Mouse (Mus musculus): Measurements from ENCODE around the gene Abcb6. TPM values are rescaled to one million over a fixed set of nuclear protein-coding genes. Genes with fewer than 3 reads are reported as not detected.

The Abcb6 gene
- total RNA-seq, 2 experiments from 2014 or later, result 25.2 to 26.4 TPM

GRCm38 (mm10) chr1:75210136-75211087 lies 30.2 kb upstream of the Abcb6 start, which contains the start of the genes Glb1l and Stk16:
Glb1l (minus strand) TSS chr1:75210813.
Stk16 (plus strand) TSS chr1:75210838.
- intact Hi-C loops (cut with DNase I; ENCODE audit: low total_unique reads), result no loop called here

GRCm38 (mm10) chr1:75208967-75209678 lies 28.9 kb upstream of the Abcb6 start:
- DNase-seq, result peak; percentile 32
- intact Hi-C loops (cut with DNase I; ENCODE audit: low total_unique reads), result no loop called here

More at GRCm38 (mm10) chr1:75210136-75211087, 30.2 kb upstream of the Abcb6 start, which contains the start of the genes Glb1l and Stk16:
- peak; percentile 96 for DNase-seq

GRCm38 (mm10) chr1:75201236-75201635 lies 21.0 kb upstream of the Abcb6 start:
- no peak for DNase-seq
- intact Hi-C loops (cut with DNase I; ENCODE audit: low total_unique reads), result no loop called here

GRCm38 (mm10) chr1:75192452-75192851 lies 12.3 kb upstream of the Abcb6 start:
- peak; percentile 44 for DNase-seq
- intact Hi-C loops (cut with DNase I; ENCODE audit: low total_unique reads), result no loop called here

- DNase-seq, result peak; percentile 94
- intact Hi-C loops (cut with DNase I; ENCODE audit: low total_unique reads), result no loop called here
Measured at GRCm38 (mm10) chr1:75191622-75192402, 11.6 kb upstream of the Abcb6 start, which contains the start of the genes Ankzf1 and Atg9a. Ankzf1 (plus strand) TSS chr1:75192151. Atg9a (minus strand) TSS chr1:75192196.

GRCm38 (mm10) chr1:75191258-75191621 lies 11.0 kb upstream of the Abcb6 start:
- intact Hi-C loops (cut with DNase I; ENCODE audit: low total_unique reads), result no loop called here
- DNase-seq, result no peak

GRCm38 (mm10) chr1:75190577-75190976 lies 10.4 kb upstream of the Abcb6 start:
- DNase-seq, result no peak
- intact Hi-C loops (cut with DNase I; ENCODE audit: low total_unique reads), result no loop called here

GRCm38 (mm10) chr1:75187914-75188483 lies 7.8 kb upstream of the Abcb6 start:
- DNase-seq, result no peak
- intact Hi-C loops (cut with DNase I; ENCODE audit: low total_unique reads), result no loop called here

DNA sequence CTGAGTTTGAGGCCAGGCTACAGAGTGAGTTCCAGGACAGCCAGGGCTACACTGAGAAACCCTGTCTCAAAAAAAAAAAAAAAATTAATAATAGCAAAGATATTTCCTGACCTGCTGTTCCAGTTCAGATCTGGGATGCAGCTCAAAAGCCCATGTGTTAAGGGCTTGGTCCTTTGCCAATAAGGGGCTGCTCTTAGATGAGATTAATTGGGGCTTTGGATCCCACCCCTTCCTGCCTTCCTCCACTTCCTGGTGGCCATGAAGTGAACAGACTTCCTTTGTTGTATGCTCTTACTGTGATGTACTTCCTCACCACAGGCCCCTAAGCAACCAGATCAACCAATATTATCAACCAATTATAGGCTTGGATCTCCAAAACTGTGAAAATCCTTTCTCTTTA lies 6.9 kb upstream of the Abcb6 start:
- no peak for DNase-seq
- intact Hi-C loops (cut with DNase I; ENCODE audit: low total_unique reads), result no loop called here

DNA sequence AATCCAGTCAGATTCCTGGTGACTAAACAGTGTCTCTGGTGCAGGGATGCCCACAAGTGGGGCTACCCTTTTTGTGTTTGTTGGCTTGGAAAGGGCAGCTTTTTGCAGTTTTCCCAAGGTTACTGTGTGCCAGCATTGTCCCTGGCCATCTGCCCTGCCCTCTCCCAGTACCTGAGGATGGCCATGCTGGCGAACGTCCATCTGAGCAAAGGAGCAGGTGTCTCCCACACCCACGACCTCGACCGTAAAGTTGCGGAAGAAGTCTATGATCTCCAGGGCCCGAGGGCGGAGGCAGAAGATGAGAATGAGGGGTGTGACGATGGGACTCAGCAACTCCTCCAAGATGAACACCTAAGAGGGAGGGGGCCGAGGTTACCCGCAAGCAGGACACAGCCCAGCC lies 5.3 kb upstream of the Abcb6 start:
- intact Hi-C loops (cut with DNase I; ENCODE audit: low total_unique reads), result no loop called here
- DNase-seq, result no peak

DNA sequence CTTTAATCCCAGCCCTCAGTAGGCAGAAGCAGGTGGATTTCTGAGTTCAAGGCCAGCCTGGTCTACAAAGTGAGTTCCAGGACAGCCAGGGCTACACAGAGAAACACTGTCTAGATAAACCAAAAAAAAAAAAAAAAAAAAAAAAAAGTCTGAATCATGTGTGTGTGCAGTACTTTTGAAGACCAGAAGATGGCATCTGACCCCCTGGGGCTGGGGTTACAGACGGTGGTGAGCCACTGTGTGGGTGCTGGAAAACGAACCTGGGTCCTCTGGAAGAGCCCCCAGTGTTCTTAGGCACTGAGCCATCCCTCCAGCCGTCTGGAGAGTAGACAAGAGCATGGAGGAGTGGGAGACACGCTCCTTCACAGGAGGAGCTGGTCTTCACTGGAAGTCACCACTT lies 2.0 kb upstream of the Abcb6 start:
- intact Hi-C loops (cut with DNase I; ENCODE audit: low total_unique reads), result no loop called here
- no peak for DNase-seq

DNA sequence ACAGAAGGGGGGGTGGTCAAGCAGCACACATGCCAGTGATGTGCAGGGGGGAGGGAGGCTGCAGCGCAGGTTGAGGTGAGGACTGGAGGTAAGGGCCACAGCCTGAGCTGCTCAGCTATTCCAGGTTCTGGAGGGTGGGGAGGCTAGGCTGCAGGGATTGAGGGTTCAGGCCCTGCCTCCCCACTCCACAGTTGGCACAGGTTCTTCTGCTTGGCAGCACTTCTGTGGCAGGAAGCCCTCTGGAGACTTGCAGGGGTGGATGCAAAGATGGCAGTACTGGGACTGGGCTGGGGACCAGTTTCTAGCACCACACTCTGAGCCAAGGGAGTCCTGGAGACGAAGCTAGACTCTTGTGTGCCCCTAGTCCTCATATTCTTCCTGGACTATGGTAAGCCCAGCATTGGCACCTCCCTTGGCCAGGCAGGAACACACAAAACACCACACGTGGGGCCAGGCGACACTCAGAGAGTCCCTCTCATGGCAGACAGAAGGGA lies 1.2 kb upstream of the Abcb6 start:
- DNase-seq, result no peak
- intact Hi-C loops (cut with DNase I; ENCODE audit: low total_unique reads), result no loop called here

DNA sequence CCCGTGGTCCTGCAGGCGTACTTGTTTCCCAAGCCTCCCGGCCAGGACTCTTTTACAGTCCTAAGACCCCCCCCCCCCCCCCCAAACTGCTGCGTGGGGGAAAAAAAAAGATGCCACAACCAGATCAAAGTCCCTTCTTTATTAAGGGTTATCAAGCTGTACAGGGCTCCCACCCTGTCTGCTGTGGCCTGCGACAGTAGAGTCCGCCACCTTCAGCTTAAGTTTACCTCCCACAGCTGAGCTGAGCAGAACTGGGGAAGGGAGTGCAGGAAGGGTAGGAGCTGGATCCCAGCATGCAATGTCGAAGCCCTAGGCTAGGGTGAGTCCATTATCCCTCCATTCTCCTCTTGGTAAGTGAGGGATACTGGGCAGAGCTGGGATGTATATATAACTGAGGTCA lies 549 bp upstream of the Abcb6 start:
- intact Hi-C loops (cut with DNase I; ENCODE audit: low total_unique reads), result no loop called here
- DNase-seq, result no peak

DNA sequence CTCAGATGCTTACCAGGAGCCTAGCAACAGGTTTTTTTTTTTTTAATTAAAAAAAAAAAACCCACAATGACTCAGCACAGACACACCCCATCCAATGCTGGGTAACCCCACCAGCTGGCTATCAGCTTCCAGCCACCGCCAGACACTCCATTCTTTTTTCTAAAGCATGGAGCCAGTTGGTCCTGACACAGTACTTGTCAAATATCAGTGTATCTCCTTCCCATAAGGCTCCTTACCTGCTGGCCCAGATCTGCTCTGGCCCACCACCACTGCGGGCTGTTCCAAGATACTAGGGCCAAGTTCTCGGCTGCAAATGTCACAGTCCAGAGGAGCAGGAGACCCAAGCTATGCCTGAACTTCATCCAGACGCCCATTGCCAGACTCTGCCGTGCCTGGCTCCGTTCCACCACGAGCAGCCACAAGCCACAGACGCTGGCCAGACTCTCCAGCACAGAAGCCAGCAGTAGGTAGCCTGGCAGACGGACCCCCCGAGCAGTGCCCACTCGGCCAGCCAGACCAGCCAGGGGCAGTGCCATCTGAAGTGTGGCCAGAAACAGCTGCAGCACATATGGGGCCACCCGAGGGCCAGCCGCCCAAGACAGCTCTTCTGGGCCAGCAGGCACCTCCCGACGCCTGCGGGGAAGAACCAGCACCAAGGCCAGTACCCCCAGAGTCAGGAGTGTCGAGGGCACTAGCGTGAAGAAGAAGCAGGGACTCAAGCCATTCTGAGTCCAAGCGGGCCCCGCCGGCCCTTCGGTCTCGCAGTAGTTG lies 673 bp downstream of the Abcb6 start:
- intact Hi-C loops (cut with DNase I; ENCODE audit: low total_unique reads), result no loop called here
- DNase-seq, result peak; percentile 67

GRCm38 (mm10) chr1:75168472-75169464 lies 11.4 kb downstream of the Abcb6 start, which contains the start of gene Zfand2b:
Zfand2b (plus strand) TSS chr1:75168646.
- intact Hi-C loops (cut with DNase I; ENCODE audit: low total_unique reads), result no loop called here

DNA sequence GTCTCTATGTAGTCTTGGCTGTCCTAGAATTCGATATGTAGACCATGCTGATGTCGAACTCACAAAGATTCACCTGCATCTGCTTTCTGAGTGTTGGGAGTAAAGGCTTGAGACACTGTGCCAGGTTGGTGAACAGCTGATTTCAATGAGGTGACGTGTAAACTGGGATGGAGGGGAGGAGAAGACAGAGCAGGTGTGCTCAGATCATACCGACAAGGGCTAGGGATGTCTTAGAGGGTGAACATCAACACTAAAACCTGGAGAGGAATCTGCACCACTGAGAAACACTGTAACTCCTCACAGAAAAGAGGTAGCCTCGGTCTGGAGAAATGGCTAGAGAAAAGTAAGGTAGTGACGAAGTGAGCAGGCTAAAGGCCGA lies 12.1 kb downstream of the Abcb6 start:
- DNase-seq, result no peak
- intact Hi-C loops (cut with DNase I; ENCODE audit: low total_unique reads), result no loop called here

More at GRCm38 (mm10) chr1:75168472-75169464, 11.4 kb downstream of the Abcb6 start, which contains the start of gene Zfand2b:
- peak; percentile 98 for DNase-seq

GRCm38 (mm10) chr1:75160256-75160617 lies 20.0 kb downstream of the Abcb6 start:
- no peak for DNase-seq
- intact Hi-C loops (cut with DNase I; ENCODE audit: low total_unique reads), result no loop called here
